Mouse (Mus musculus) bone marrow macrophage, adult 2 months (primary cell): Measurements from ENCODE around the gene Pdhx.

ENCODE experiments used
- CTCF ChIP-seq: IDR thresholded peaks from 2 replicates; pipeline ENCODE4 v1.5.1; 2012; ENCODE audit warnings: low read depth, mild to moderate bottlenecking, low read length, moderate library complexity
- POLR2A ChIP-seq: IDR thresholded peaks from 2 replicates; pipeline ENCODE4 v1.6.1; 2012; ENCODE audit warnings: mild to moderate bottlenecking, low read depth, low read length, borderline replicate concordance

- TF ChIP-seq POLR2A (no peak), CTCF (no peak)
Measured at GRCm38 (mm10) chr2:102992405-102992804, 80.9 kb downstream of the Pdhx start.
